Mouse (Mus musculus) testis, adult 2 months (tissue): ENCODE results near the gene Irgc1.

Experiments used
- CTCF ChIP-seq: fragments of 200-500 bp; IDR thresholded peaks from 2 replicates; pipeline ENCODE4 v1.5.1; 2012; ENCODE audit warnings: low read depth, mild to moderate bottlenecking, inconsistent platforms, low read length, moderate library complexity; ENCODE audit not compliant: control insufficient read depth, insufficient read depth, insufficient replicate concordance
- POLR2A ChIP-seq: fragments of 200-500 bp; IDR thresholded peaks from 2 replicates; pipeline ENCODE4 v1.6.1; 2012; ENCODE audit warnings: low read depth, mild to moderate bottlenecking, inconsistent platforms, low read length, moderate library complexity; ENCODE audit not compliant: control insufficient read depth

- TF ChIP-seq CTCF: peak; percentile 44; the same call in 1 of the 2 replicates
- TF ChIP-seq POLR2A: no peak
These were observed 17.0 kb upstream of the Irgc1 start for GRCm38 (mm10) chr7:24469126-24469525.
